Comparison of ENCODE assay signal across 16 mouse cellular contexts in the genomic region with DNA sequence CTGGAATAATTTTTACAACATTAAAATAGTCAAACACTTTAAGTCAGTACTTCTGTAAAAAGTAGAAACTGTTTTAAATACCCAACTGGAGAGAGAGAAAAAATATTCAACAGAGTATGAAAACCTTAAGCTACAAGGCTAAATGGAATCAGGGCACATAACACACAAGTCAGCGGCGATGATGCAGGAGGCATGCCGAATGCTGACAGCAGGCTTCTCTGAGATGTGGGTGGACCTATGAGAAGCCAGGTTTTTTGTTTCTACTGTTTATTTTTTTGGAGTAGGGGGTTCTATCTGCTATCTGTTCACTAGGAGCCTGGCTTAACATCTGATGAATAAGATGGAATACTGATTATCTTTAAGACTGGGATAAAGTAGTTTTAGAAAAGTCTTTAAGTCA.
DNase-seq lines count a peak whose midpoint lies in the region.
"Had no signal": no experiment of that assay in that cellular context is flagged by ENCODE, and none has a peak within 500 bp of the region (broad histone marks: within the 10 kb centered on the region; RNA-seq: fewer than 3 reads in every experiment).

No protein-coding gene starts in this region.

- DNase-seq in layer of hippocampus, adult 11-12 months (ENCODE audit: low spot score) = peak; percentile 39
- no peak for DNase-seq in layer of hippocampus, adult 9-10 months (ENCODE audit: low spot score)
- DNase-seq in layer of hippocampus, adult 9-11 months = peak; percentile 54
- DNase-seq in layer of hippocampus, postnatal 36 days = no peak
- DNase-seq in right cerebral cortex, adult 18-20 months = peak; percentile 31
- DNase-seq in right cerebral cortex, postnatal 25 days = no peak
- DNase-seq in cerebellum, adult 11-12 months = no peak
- DNase-seq: adrenal gland, adult 2 months; adrenal gland, postnatal 10 days; adrenal gland, postnatal 25 days; cerebellum, adult 18-20 months; cerebellum, adult 8-10 months; cerebellum, adult 9-11 months; cerebellum, postnatal 14 days; cerebellum, postnatal 36 days; embryo, embryonic 11 days had no signal

Comparison
In these comparisons a context has a peak if more than half of its experiments do, and no peak if none do; other contexts are left out.
1. DNase-seq: peak in layer of hippocampus, adult 11-12 months (single experiment), layer of hippocampus, adult 9-11 months (single experiment) and right cerebral cortex, adult 18-20 months (single experiment); none in layer of hippocampus, adult 9-10 months (single experiment), layer of hippocampus, postnatal 36 days (0 of 2), right cerebral cortex, postnatal 25 days (single experiment) and cerebellum, adult 11-12 months (single experiment).